Mouse (Mus musculus) urinary bladder, postnatal 14 days (tissue): ENCODE measurements around the gene Nudt16l1.

Experiments used
- DNase-seq: peaks from one replicate; pipeline ENCODE4 v3.0.0; 2021; ENCODE audit warnings: low spot score

The Nudt16l1 gene

GRCm38 (mm10) chr16:4913783-4914735 lies 24.5 kb upstream of the Nudt16l1 start:
- DNase-seq, result peak; percentile 87

- no peak for DNase-seq
Observed at GRCm38 (mm10) chr16:4915931-4916330, 22.6 kb upstream of the Nudt16l1 start.

- DNase-seq, result no peak
Observed at GRCm38 (mm10) chr16:4916608-4917007, 22.0 kb upstream of the Nudt16l1 start.

GRCm38 (mm10) chr16:4920556-4920955 lies 18.0 kb upstream of the Nudt16l1 start:
- no peak for DNase-seq

- no peak for DNase-seq
Observed at GRCm38 (mm10) chr16:4922481-4922880, 16.1 kb upstream of the Nudt16l1 start.

GRCm38 (mm10) chr16:4923996-4924395 lies 14.6 kb upstream of the Nudt16l1 start:
- DNase-seq, result no peak

GRCm38 (mm10) chr16:4927967-4928366 lies 10.6 kb upstream of the Nudt16l1 start:
- no peak for DNase-seq

GRCm38 (mm10) chr16:4928474-4928873 lies 10.1 kb upstream of the Nudt16l1 start:
- no peak for DNase-seq

- DNase-seq, result no peak
Observed at GRCm38 (mm10) chr16:4932429-4932828, 6.1 kb upstream of the Nudt16l1 start.

GRCm38 (mm10) chr16:4935430-4935829 lies 3.1 kb upstream of the Nudt16l1 start:
- DNase-seq, result no peak

- DNase-seq, result peak; percentile 29
Observed at GRCm38 (mm10) chr16:4935931-4936703, 2.4 kb upstream of the Nudt16l1 start.

GRCm38 (mm10) chr16:4937351-4938190 lies 990 bp upstream of the Nudt16l1 start:
- DNase-seq, result no peak

- DNase-seq, result peak; percentile 96
Observed at GRCm38 (mm10) chr16:4938989-4939388, 428 bp downstream of the Nudt16l1 start.

GRCm38 (mm10) chr16:4939412-4939811 lies 851 bp downstream of the Nudt16l1 start:
- peak; percentile 38 for DNase-seq

- DNase-seq, result no peak
Observed at GRCm38 (mm10) chr16:4940311-4940850, 1.8 kb downstream of the Nudt16l1 start.

GRCm38 (mm10) chr16:4941016-4941415 lies 2.5 kb downstream of the Nudt16l1 start:
- no peak for DNase-seq

- DNase-seq, result no peak
Observed at GRCm38 (mm10) chr16:4942868-4943267, 4.3 kb downstream of the Nudt16l1 start.

GRCm38 (mm10) chr16:4943431-4943830 lies 4.9 kb downstream of the Nudt16l1 start:
- no peak for DNase-seq

- no peak for DNase-seq
Observed at GRCm38 (mm10) chr16:4945415-4945814, 6.9 kb downstream of the Nudt16l1 start.

- DNase-seq, result no peak
Observed at GRCm38 (mm10) chr16:4946155-4946554, 7.6 kb downstream of the Nudt16l1 start.

GRCm38 (mm10) chr16:4947378-4947777 lies 8.8 kb downstream of the Nudt16l1 start:
- no peak for DNase-seq

- DNase-seq, result no peak
Observed at GRCm38 (mm10) chr16:4956609-4957008, 18.0 kb downstream of the Nudt16l1 start.
